Mouse (Mus musculus) spleen, adult 2 months (tissue): ENCODE data around the gene Krtap5-1.

Experiments
- CTCF ChIP-seq: fragments of 200-500 bp; IDR thresholded peaks from 2 replicates; pipeline ENCODE4 v1.5.1; 2011; ENCODE audit warnings: mild to moderate bottlenecking, inconsistent platforms; ENCODE audit not compliant: insufficient read depth, insufficient read length, insufficient replicate concordance; ENCODE audit errors: extremely low read depth
- POLR2A ChIP-seq: fragments of 200-500 bp; IDR thresholded peaks from 2 replicates; pipeline ENCODE4 v1.6.1; 2011; ENCODE audit warnings: low read depth, low read length, inconsistent platforms

- TF ChIP-seq CTCF (no peak), POLR2A (no peak)
These were observed 24.0 kb upstream of the Krtap5-1 start for GRCm38 (mm10) chr7:142320906-142321305.
